Mouse (Mus musculus): ENCODE data around the gene Nat8f4. TPM values are rescaled to one million over a fixed set of nuclear protein-coding genes. Genes with fewer than 3 reads are reported as not detected.
"Not testable (repeated sequence)": the region's sequence is repeated elsewhere in the genome, so short reads cannot be mapped to it uniquely, and the experiment has no call there.

The Nat8f4 gene
- polyA plus RNA-seq, 1 experiment from 2014 or later = 2.1 TPM

DNA sequence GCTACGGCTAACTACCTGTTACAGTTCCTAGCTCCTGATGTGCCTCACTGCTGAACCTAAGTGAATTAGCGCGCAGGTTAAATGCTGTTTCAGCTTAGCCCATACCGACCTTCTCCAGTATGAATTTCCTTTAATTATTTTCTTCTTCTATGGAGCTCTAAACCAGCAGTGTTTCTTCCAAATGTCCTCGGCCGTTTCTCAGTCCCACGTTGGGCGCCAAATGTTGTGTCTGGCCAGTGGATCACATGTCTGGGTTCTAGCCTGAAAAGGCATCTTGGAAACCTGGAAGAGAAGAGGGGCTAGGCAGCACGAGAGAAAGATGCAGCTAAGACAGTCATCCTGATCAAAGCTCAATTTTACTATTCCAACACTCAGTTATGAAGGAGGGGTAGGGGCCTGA is 21.4 kb downstream of the Nat8f4 start:
- WGBS = 88% methylated on average over 9 of the region's 9 CpGs
- H3K9ac ChIP-seq (ENCODE audit: low read length); H3K4me2 ChIP-seq (ENCODE audit: low read depth, low read length); ATAC-seq (replicated peaks; ENCODE audit: extremely low read depth, insufficient read depth, low FRiP score); H3K4me3 ChIP-seq (ENCODE audit: low read length); H3K4me1 ChIP-seq (ENCODE audit: control insufficient read depth, insufficient read depth, low read length); H3K27ac ChIP-seq (ENCODE audit: low read length); H3K36me3 ChIP-seq (ENCODE audit: control insufficient read depth, insufficient read depth); H3K27me3 ChIP-seq (ENCODE audit: control insufficient read depth, insufficient read depth, low read length): not testable (repeated sequence)
- peaks cover 11% of the 10 kb centered on the region for H3K9me3 ChIP-seq (replicated peaks; ENCODE audit: control insufficient read depth, low read length)

DNA sequence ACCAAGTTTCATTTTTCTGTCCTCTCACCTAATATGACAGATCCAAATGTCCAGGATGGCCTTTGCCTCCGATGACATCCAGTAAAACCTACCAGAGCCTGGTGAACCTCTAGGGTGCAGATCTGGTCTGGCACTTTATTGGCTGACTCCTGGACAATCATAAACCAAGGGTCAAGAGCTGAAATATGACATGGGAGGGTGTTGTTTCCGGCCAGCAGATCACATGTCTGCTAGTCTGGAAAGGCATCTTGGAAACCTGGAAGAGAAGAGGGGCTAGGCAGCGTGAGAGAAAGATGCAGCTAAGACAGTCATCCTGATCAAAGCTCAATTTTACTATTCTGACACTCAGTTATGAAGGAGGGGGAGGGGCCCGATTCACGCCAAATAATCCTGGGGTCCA is 35.7 kb downstream of the Nat8f4 start, which contains the start of gene Nat8f2:
Nat8f2 (minus strand) TSS at position 153 of the 400 bp plus-strand sequence.
- 80% methylated on average over 5 of the region's 5 CpGs for WGBS
- H3K4me3 ChIP-seq (ENCODE audit: low read length); H3K27me3 ChIP-seq (ENCODE audit: control insufficient read depth, insufficient read depth, low read length); ATAC-seq (replicated peaks; ENCODE audit: extremely low read depth, insufficient read depth, low FRiP score); H3K9ac ChIP-seq (ENCODE audit: low read length); H3K9me3 ChIP-seq (replicated peaks; ENCODE audit: control insufficient read depth, low read length); H3K4me2 ChIP-seq (ENCODE audit: low read depth, low read length); H3K4me1 ChIP-seq (ENCODE audit: control insufficient read depth, insufficient read depth, low read length); H3K27ac ChIP-seq (ENCODE audit: low read length); H3K36me3 ChIP-seq (ENCODE audit: control insufficient read depth, insufficient read depth): not testable (repeated sequence)

DNA sequence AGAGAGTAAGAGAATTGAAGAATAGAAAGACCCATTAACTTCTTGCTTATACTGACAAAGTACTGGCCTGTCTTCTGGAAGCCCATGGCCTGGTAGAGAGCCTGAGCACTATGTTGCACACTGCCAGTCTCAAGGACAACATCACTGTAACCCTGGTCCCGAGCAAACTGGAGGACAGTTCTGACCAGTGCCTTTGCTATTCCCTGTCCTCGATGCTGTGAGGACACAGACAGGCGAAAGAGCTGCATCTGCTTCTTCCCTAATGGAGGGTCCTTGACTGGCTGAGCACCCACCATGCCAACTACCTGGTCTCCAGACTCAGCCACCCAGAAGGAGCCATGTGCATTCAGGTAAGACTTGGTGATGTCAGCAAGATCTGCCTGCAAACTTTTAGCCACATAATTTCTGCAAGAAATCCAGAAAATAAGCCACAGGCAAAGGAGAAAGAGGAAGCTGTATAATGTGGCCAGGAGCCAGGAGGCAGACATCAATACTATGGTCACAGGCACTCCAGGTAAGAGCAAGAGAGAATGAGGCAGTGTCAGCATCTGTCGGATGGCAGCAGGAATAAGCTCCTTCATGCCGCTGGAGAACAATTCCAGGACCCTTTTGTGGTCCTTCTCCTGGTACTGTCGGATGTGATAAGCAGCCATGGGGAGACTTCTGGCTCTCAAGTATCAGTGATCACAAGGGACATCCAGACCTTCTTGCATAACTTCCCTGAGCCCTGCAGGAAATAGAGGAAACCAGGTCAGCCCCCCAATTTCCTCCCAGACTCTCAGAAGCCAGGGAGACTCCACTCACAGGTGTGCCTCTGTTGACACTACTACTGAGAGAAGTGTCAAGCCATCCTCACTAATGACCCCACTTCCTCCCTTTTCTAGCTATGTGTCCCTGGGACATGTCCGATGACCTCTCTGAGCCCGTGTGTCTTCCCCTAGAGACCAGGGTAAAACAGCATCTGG is 36.7 kb downstream of the Nat8f4 start:
- Histone ChIP-seq H3K4me2 (ENCODE audit: low read depth, low read length) (no peak overlapping the region), H3K9me3 (replicated peaks; ENCODE audit: control insufficient read depth, low read length) (no peaks in the 10 kb centered on the region), H3K4me1 (ENCODE audit: control insufficient read depth, insufficient read depth, low read length) (no peaks in the 10 kb centered on the region), H3K4me3 (ENCODE audit: low read length) (no peak overlapping the region), H3K36me3 (ENCODE audit: control insufficient read depth, insufficient read depth) (no peaks in the 10 kb centered on the region), H3K27ac (ENCODE audit: low read length) (no peak overlapping the region), H3K27me3 (ENCODE audit: control insufficient read depth, insufficient read depth, low read length) (no peaks in the 10 kb centered on the region), H3K9ac (ENCODE audit: low read length) (no peak overlapping the region)
- 57% methylated on average over 8 of the region's 8 CpGs for WGBS
- no peak for ATAC-seq (replicated peaks; ENCODE audit: extremely low read depth, insufficient read depth, low FRiP score)

DNA sequence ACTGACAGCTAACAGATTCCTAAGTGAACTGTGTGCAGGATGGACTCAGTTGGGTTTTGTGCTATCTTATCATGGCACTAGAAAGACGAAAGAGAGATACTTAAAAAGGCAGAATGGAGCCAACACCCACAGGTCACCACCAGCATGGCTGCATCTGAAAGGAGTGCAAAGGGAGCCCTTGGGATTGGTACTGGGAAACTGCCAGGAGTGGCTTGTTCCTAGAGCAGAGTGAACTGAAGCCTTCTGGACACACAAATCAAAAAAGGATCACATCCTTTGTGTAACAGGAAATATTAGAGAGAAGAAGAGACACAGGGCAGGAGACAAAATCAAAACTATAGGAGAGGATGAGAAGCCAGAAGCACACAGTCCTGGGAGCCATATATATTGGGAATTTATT is 37.7 kb downstream of the Nat8f4 start:
- H3K9ac ChIP-seq (ENCODE audit: low read length); H3K4me3 ChIP-seq (ENCODE audit: low read length); H3K4me2 ChIP-seq (ENCODE audit: low read depth, low read length); H3K36me3 ChIP-seq (ENCODE audit: control insufficient read depth, insufficient read depth); H3K4me1 ChIP-seq (ENCODE audit: control insufficient read depth, insufficient read depth, low read length); H3K9me3 ChIP-seq (replicated peaks; ENCODE audit: control insufficient read depth, low read length); H3K27me3 ChIP-seq (ENCODE audit: control insufficient read depth, insufficient read depth, low read length); ATAC-seq (replicated peaks; ENCODE audit: extremely low read depth, insufficient read depth, low FRiP score); H3K27ac ChIP-seq (ENCODE audit: low read length): not testable (repeated sequence)
- WGBS = 10% methylated on average over 1 of the region's 1 CpGs

DNA sequence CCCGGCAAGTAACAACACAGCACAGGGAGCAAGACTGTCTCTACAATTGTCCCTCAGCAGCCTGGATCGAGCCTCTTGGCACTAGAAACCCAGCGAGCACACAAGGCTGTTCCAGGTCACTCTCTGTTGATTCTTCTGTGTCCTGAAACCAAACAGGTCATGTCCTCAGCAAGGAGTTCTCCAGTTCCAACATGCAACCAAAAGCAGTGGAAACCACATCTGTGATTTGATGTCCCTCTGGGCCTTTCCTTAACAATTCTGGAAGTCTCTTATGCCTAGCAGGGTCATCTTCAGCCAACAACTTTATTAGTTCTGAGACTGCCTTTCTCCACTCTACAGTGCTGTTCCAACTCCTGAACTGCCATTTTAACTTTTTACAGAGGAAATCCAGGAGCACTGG is 38.5 kb downstream of the Nat8f4 start:
- H3K4me3 ChIP-seq (ENCODE audit: low read length); H3K9me3 ChIP-seq (replicated peaks; ENCODE audit: control insufficient read depth, low read length); H3K27ac ChIP-seq (ENCODE audit: low read length); H3K4me1 ChIP-seq (ENCODE audit: control insufficient read depth, insufficient read depth, low read length); H3K4me2 ChIP-seq (ENCODE audit: low read depth, low read length); H3K36me3 ChIP-seq (ENCODE audit: control insufficient read depth, insufficient read depth); H3K27me3 ChIP-seq (ENCODE audit: control insufficient read depth, insufficient read depth, low read length); H3K9ac ChIP-seq (ENCODE audit: low read length); ATAC-seq (replicated peaks; ENCODE audit: extremely low read depth, insufficient read depth, low FRiP score): not testable (repeated sequence)
- 82% methylated on average over 3 of the region's 3 CpGs for WGBS

DNA sequence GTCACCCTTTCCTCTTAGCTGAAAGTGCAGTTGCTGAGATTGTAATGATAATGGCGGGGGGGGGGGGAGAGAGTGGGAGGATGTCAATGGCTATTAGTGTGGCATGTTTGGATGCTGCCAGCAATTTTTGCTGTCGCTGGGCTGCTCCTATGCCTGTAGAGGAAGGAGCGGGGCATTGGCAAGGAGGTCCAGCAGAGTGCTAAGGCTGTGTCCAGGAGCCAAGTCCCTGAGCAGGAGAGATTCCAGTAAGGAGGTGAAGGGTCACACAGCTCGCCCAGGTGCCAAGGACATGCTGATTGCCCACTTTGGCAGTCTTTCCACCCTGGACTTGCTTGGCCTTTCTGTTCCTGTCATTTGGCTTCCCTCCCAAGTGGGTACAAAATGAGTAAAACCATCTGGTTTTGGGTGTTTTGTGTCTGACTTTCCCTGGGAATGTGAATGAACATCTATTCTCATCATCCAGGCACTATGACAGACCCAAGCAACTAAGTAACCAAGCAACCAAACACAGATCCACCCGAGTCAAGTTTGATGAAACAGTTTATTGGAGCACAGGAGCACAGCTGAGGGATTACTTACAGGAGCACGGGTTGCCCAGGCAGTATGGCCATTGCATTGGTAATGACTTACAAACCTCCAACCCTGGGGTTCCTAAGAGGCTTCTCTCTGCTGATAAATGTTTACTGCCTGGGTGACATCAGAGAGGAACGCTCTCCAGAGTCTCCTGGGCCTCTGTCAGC is 39.6 kb downstream of the Nat8f4 start:
- H3K4me3 ChIP-seq (ENCODE audit: low read length); H3K27ac ChIP-seq (ENCODE audit: low read length); H3K36me3 ChIP-seq (ENCODE audit: control insufficient read depth, insufficient read depth); H3K27me3 ChIP-seq (ENCODE audit: control insufficient read depth, insufficient read depth, low read length); H3K9ac ChIP-seq (ENCODE audit: low read length); H3K4me2 ChIP-seq (ENCODE audit: low read depth, low read length); ATAC-seq (replicated peaks; ENCODE audit: extremely low read depth, insufficient read depth, low FRiP score); H3K4me1 ChIP-seq (ENCODE audit: control insufficient read depth, insufficient read depth, low read length); H3K9me3 ChIP-seq (replicated peaks; ENCODE audit: control insufficient read depth, low read length): not testable (repeated sequence)
- 68% methylated on average over 6 of the region's 7 CpGs for WGBS

DNA sequence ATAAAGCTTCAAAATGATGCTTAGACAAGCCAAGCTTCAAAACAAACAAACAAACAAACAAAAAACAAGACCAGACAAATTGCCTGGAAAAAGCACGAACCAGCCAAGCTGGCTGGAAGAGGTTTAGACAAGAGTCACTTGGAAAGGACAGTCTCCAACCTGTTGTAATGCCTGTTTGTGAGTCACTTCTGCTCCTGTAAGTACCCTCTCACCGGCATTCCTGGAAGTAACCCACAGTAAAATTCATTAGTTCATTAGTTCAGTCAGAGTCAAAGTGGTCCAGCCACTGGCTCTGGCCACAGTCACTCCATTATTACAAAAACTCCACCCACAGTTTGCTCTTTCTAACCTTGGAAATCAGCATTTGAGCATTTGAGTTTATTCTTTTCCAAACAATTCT is 40.8 kb downstream of the Nat8f4 start:
- no peaks in the 10 kb centered on the region for H3K4me1 ChIP-seq (ENCODE audit: control insufficient read depth, insufficient read depth, low read length)
- no peaks in the 10 kb centered on the region for H3K27me3 ChIP-seq (ENCODE audit: control insufficient read depth, insufficient read depth, low read length)
- no peak overlapping the region for H3K9ac ChIP-seq (ENCODE audit: low read length)
- H3K36me3 ChIP-seq (ENCODE audit: control insufficient read depth, insufficient read depth) = no peaks in the 10 kb centered on the region
- ATAC-seq (replicated peaks; ENCODE audit: extremely low read depth, insufficient read depth, low FRiP score) = no peak
- H3K4me3 ChIP-seq (ENCODE audit: low read length) = no peak overlapping the region
- H3K4me2 ChIP-seq (ENCODE audit: low read depth, low read length) = no peak overlapping the region
- WGBS = 90% methylated on average over 2 of the region's 2 CpGs
- H3K9me3 ChIP-seq (replicated peaks; ENCODE audit: control insufficient read depth, low read length) = no peaks in the 10 kb centered on the region
- H3K27ac ChIP-seq (ENCODE audit: low read length) = no peak overlapping the region

GRCm38 (mm10) chr6:85863136-85863535 is 41.5 kb downstream of the Nat8f4 start:
- Histone ChIP-seq H3K4me3 (ENCODE audit: low read length) (no peak overlapping the region), H3K27me3 (ENCODE audit: control insufficient read depth, insufficient read depth, low read length) (no peaks in the 10 kb centered on the region), H3K4me2 (ENCODE audit: low read depth, low read length) (no peak overlapping the region), H3K9ac (ENCODE audit: low read length) (no peak overlapping the region), H3K9me3 (replicated peaks; ENCODE audit: control insufficient read depth, low read length) (no peaks in the 10 kb centered on the region), H3K27ac (ENCODE audit: low read length) (no peak overlapping the region), H3K36me3 (ENCODE audit: control insufficient read depth, insufficient read depth) (no peaks in the 10 kb centered on the region), H3K4me1 (ENCODE audit: control insufficient read depth, insufficient read depth, low read length) (no peaks in the 10 kb centered on the region)
- ATAC-seq (replicated peaks; ENCODE audit: extremely low read depth, insufficient read depth, low FRiP score) = no peak
- WGBS = 82% methylated on average over 2 of the region's 2 CpGs

DNA sequence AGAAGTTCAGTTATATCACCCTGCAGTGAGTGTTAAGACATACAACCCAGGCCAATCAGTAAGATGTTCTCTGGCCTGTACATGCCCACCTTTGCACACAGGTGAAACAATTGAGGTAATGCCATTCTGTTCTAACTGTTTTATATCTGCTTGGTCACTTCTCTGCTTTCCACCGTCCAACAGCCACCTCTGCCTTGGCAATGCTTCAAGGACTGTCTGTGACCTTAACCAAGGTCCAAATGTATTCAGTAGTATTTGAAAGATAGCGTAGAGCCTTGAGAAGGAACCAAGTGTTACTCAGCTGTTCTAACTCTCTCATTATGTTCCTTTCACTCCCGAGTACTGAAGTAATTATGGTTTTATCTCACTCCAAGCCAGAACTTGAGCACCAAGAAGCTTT is 42.1 kb downstream of the Nat8f4 start:
- no peaks in the 10 kb centered on the region for H3K4me1 ChIP-seq (ENCODE audit: control insufficient read depth, insufficient read depth, low read length)
- H3K27ac ChIP-seq (ENCODE audit: low read length) = no peak overlapping the region
- no peaks in the 10 kb centered on the region for H3K9me3 ChIP-seq (replicated peaks; ENCODE audit: control insufficient read depth, low read length)
- H3K4me2 ChIP-seq (ENCODE audit: low read depth, low read length) = no peak overlapping the region
- ATAC-seq (replicated peaks; ENCODE audit: extremely low read depth, insufficient read depth, low FRiP score) = no peak
- no peak overlapping the region for H3K4me3 ChIP-seq (ENCODE audit: low read length)
- no peaks in the 10 kb centered on the region for H3K27me3 ChIP-seq (ENCODE audit: control insufficient read depth, insufficient read depth, low read length)
- 59% methylated on average over 3 of the region's 3 CpGs for WGBS
- H3K36me3 ChIP-seq (ENCODE audit: control insufficient read depth, insufficient read depth) = no peaks in the 10 kb centered on the region
- H3K9ac ChIP-seq (ENCODE audit: low read length) = no peak overlapping the region

Measured in heart, embryonic 16.5 days (tissue).